Mouse (Mus musculus) limb, embryonic 12.5 days (tissue): ENCODE results near the gene Rbms3. TPM values are rescaled to one million over a fixed set of nuclear protein-coding genes. Genes with fewer than 3 reads are reported as not detected.

ENCODE experiments used
- ATAC-seq: fragments of 200-750 bp; cut with Nextera tagmentation; 2 replicates; pipeline ENCODE4 v1.8.0; 2017; ENCODE audit warnings: low read depth, moderate TSS enrichment; ENCODE audit not compliant: insufficient number of reproducible peaks, insufficient read depth, low FRiP score, low TSS enrichment
- H3K27ac ChIP-seq: fragments of 300-500 bp; sonication (generic); 2 replicates; pipeline ENCODE4 v1.5.1; 2016; ENCODE audit warnings: mild to moderate bottlenecking, moderate library complexity
- H3K27me3 ChIP-seq: fragments of 300-500 bp; sonication (generic); 2 replicates; pipeline ENCODE4 v1.6.1; 2016; ENCODE audit warnings: mild to moderate bottlenecking, moderate library complexity
- H3K36me3 ChIP-seq: fragments of 300-500 bp; sonication (generic); 2 replicates; pipeline ENCODE4 v1.6.1; 2016; ENCODE audit warnings: mild to moderate bottlenecking, moderate library complexity
- H3K4me1 ChIP-seq: fragments of 300-500 bp; sonication (generic); replicated peaks from 2 replicates; pipeline ENCODE4 v1.6.1; 2016
- H3K4me2 ChIP-seq: fragments of 300-500 bp; sonication (generic); 2 replicates; pipeline ENCODE4 v1.6.1; 2016; ENCODE audit warnings: mild to moderate bottlenecking, moderate library complexity
- H3K4me3 ChIP-seq: fragments of 300-500 bp; sonication (generic); replicated peaks from 2 replicates; pipeline ENCODE4 v1.5.1; 2016; ENCODE audit warnings: mild to moderate bottlenecking
- H3K9ac ChIP-seq: fragments of 300-500 bp; sonication (generic); replicated peaks from 2 replicates; pipeline ENCODE4 v1.6.1; 2016; ENCODE audit warnings: mild to moderate bottlenecking, moderate library complexity
- H3K9me3 ChIP-seq: fragments of 300-500 bp; sonication (generic); 2 replicates; pipeline ENCODE4 v1.6.1; 2016; ENCODE audit warnings: mild to moderate bottlenecking, moderate library complexity
- WGBS: fragments of 180-500 bp; shearing (Covaris S2); methylation state at CpG from one replicate; pipeline ENCODE4 v1.1.7; 2016; 5-methylcytosine and 5-hydroxymethylcytosine counted together
- polyA plus RNA-seq: library from polyadenylated mRNA; unstranded; fragments of >200 nt; fragmentation: Nextera tagmentation; extraction: Ambion mirVana; gene quantifications from 2 replicates; pipeline ENCODE4 v1.2.1, GENCODE M21; 2016

The Rbms3 gene
- polyA plus RNA-seq, 1 experiment from 2014 or later = 74.3 TPM

DNA sequence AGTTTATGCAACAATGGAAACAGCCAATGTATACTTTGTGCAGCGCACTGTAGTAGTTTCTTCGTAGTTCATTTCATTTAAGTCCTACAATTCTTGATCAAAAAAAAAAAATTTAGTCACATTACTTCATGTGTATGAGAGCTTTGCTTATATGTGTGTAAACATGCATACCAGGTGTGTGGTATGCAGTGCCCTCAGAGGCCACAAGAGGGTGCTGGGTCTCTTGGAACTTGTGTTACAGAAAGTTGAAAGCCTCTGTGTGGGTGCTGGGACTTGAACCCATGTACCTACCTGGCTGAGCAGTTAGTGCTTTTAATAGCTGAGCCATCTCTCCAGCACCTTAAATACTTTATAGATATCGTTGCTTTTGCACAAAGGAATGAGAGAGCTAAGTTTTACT, 655.6 kb downstream of the Rbms3 start:
- H3K9me3 ChIP-seq = 0 out of 2 replicates have a peak, but pooled peaks cover 4% of the 10 kb centered on the region
- H3K4me3 ChIP-seq = no peak overlapping the region
- peaks cover 3% of the 10 kb centered on the region for H3K36me3 ChIP-seq
- H3K27me3 ChIP-seq = no peaks in the 10 kb centered on the region
- WGBS = 97% methylated on average over 3 of the region's 3 CpGs
- no peak overlapping the region for H3K9ac ChIP-seq
- no peak overlapping the region for H3K4me2 ChIP-seq
- no peak overlapping the region for H3K27ac ChIP-seq
- no peak for ATAC-seq
- H3K4me1 ChIP-seq = no peaks in the 10 kb centered on the region

- Histone ChIP-seq H3K4me3 (no peak overlapping the region), H3K9ac (no peak overlapping the region), H3K4me1 (no peaks in the 10 kb centered on the region), H3K9me3 (0 out of 2 replicates have a peak, but pooled peaks cover 4% of the 10 kb centered on the region), H3K27ac (no peak overlapping the region), H3K27me3 (no peaks in the 10 kb centered on the region), H3K4me2 (no peak overlapping the region), H3K36me3 (peaks cover 2% of the 10 kb centered on the region)
- no peak for ATAC-seq
- WGBS = 34% methylated on average over 2 of the region's 2 CpGs
These were observed 656.1 kb downstream of the Rbms3 start for GRCm38 (mm10) chr9:116973594-116973993.

DNA sequence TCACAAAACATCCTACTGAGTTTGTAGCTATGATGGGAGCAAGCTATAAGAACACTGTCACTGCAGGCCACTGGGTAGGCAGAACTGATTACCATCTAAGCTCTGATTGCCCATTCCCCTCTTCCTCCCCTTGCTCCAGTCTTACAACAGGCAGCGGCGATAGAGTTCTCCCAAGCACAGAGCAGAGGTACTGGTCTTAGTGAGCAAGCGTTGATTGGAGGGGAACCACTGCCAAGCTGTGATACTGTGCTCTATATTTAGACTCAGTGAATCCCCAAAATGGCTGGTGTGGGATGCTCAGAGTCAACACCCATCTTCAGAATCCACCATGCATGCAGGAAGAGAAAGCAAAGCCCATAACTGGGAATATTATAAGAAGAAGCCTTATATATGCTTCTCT, 662.4 kb downstream of the Rbms3 start:
- no peak for ATAC-seq
- WGBS = 91% methylated on average over 3 of the region's 3 CpGs
- no peak overlapping the region for H3K4me3 ChIP-seq

DNA sequence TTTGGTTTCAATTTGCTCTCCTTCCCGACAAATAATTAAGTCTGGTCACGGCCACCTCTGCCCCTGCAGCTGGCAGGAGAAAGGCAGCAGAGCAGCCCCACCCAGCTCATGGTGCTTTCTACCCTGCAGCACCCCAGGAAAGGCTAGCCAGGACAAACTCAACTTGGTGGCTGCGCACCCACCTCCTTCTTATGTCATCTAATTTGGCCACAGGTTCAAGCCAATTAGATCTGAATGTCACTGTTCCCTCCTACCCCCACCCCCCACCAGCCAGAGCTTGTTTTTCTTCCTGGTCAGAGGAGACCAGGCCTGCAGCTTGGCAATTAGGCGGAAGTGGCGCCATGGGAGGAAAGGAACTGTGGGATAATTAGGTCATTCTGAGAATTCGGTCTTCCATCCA, 664.0 kb downstream of the Rbms3 start:
- Histone ChIP-seq H3K27ac (peak overlapping the region; percentile 51), H3K4me3 (no peak overlapping the region)
- ATAC-seq = no peak

More for the DNA sequence above, 662.4 kb downstream of the Rbms3 start:
- H3K4me2 ChIP-seq = no peak overlapping the region
- no peaks in the 10 kb centered on the region for H3K9me3 ChIP-seq
- no peaks in the 10 kb centered on the region for H3K27me3 ChIP-seq
- H3K36me3 ChIP-seq = no peaks in the 10 kb centered on the region
- H3K4me1 ChIP-seq = peaks cover 18% of the 10 kb centered on the region
- H3K27ac ChIP-seq = no peak overlapping the region
- no peak overlapping the region for H3K9ac ChIP-seq

GRCm38 (mm10) chr9:116956156-116956555, 673.6 kb downstream of the Rbms3 start:
- no peak overlapping the region for H3K4me2 ChIP-seq
- peaks cover 6% of the 10 kb centered on the region for H3K9me3 ChIP-seq
- peaks cover 3% of the 10 kb centered on the region; the same call in 1 of the 2 replicates for H3K4me1 ChIP-seq
- no peaks in the 10 kb centered on the region for H3K27me3 ChIP-seq
- no peak for ATAC-seq
- 87% methylated on average over 2 of the region's 2 CpGs for WGBS
- H3K9ac ChIP-seq = no peak overlapping the region
- no peak overlapping the region for H3K27ac ChIP-seq
- no peaks in the 10 kb centered on the region for H3K36me3 ChIP-seq
- no peak overlapping the region for H3K4me3 ChIP-seq

More for the DNA sequence above, 664.0 kb downstream of the Rbms3 start:
- Histone ChIP-seq H3K9me3 (peaks cover 4% of the 10 kb centered on the region), H3K36me3 (no peaks in the 10 kb centered on the region), H3K4me2 (peak overlapping the region; percentile 28), H3K4me1 (peaks cover 18% of the 10 kb centered on the region), H3K9ac (no peak overlapping the region), H3K27me3 (no peaks in the 10 kb centered on the region)
- 27% methylated on average over 6 of the region's 6 CpGs for WGBS

DNA sequence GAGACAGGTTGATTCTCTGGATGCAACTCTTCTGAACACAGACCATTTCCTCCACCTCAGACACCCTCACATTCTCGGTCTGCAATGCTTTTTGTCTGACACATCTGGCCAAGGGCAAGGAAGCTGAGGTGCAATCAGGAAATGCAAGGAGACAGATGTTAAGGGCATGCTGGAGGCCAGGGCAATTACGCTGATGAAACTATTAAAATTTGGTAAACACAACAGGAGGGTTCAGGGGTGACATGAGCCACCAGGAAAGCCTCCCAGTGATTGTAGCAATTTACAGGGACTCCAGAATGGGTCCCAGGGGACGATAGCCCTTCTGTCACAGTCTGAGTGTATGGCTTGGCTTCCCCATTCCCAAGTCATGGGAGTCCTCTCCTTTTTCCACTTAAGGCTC, 681.5 kb downstream of the Rbms3 start:
- no peak overlapping the region for H3K4me3 ChIP-seq
- H3K4me2 ChIP-seq = no peak overlapping the region
- WGBS = 14% methylated on average over 3 of the region's 3 CpGs
- no peak overlapping the region for H3K9ac ChIP-seq
- H3K36me3 ChIP-seq = no peaks in the 10 kb centered on the region
- H3K27me3 ChIP-seq = no peaks in the 10 kb centered on the region
- H3K27ac ChIP-seq = peak overlapping the region; percentile 59; the same call in 1 of the 2 replicates
- ATAC-seq = no peak
- H3K9me3 ChIP-seq = no peaks in the 10 kb centered on the region
- H3K4me1 ChIP-seq = peaks cover 50% of the 10 kb centered on the region

DNA sequence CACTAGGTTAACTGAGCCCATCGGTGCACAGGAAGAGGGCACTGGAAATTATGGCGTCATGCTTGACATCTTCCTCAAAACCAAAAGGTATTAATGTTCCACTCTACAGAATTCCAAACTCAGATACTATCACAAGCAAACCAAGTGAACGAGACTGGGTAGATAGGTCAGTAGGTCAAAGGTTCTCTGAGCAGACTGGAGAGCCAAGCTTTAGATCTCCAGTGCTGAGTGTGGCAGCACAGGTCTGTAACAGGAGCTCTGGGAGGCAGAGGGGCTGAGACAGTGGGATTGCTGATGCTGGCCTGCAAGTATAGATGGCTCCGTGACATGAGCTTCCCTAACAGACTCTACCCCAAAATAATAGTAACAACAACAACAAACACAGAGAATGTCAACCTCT, 682.3 kb downstream of the Rbms3 start:
- H3K36me3 ChIP-seq = no peaks in the 10 kb centered on the region
- H3K27ac ChIP-seq = no peak overlapping the region
- no peak overlapping the region for H3K4me2 ChIP-seq
- H3K4me1 ChIP-seq = peaks cover 51% of the 10 kb centered on the region
- H3K4me3 ChIP-seq = no peak overlapping the region
- no peak overlapping the region for H3K9ac ChIP-seq
- WGBS = 67% methylated on average over 4 of the region's 4 CpGs
- no peaks in the 10 kb centered on the region for H3K9me3 ChIP-seq
- no peak for ATAC-seq
- no peaks in the 10 kb centered on the region for H3K27me3 ChIP-seq

DNA sequence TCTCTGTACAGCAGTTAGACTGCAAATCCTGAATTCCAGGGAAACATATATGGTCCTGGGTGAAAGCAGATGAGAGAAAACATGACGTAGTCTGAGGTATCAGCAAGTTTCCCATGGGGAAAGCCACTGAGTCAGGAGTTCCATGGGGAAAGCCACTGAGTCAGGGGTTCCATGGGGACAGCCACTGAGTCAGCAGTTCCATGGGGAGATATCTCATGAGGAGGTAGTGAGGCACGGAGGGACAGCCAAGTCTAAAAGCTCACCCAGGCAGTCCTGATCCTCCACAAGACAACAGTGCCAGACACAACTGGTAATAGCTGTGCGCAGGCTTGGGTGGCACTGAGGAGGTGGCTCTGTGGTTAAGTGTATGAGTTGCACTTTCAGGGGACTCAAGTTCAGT, 682.9 kb downstream of the Rbms3 start:
- Histone ChIP-seq H3K4me3 (no peak overlapping the region), H3K9ac (no peak overlapping the region), H3K27ac (peak overlapping the region; percentile 23; the same call in 1 of the 2 replicates), H3K36me3 (no peaks in the 10 kb centered on the region), H3K4me1 (peaks cover 51% of the 10 kb centered on the region), H3K9me3 (no peaks in the 10 kb centered on the region; the same call in 1 of the 2 replicates), H3K4me2 (no peak overlapping the region), H3K27me3 (no peaks in the 10 kb centered on the region)
- 93% methylated on average over 3 of the region's 3 CpGs for WGBS
- no peak for ATAC-seq

GRCm38 (mm10) chr9:116945689-116946088, 684.0 kb downstream of the Rbms3 start:
- ATAC-seq = no peak
- no peaks in the 10 kb centered on the region; the same call in 1 of the 2 replicates for H3K9me3 ChIP-seq
- H3K27me3 ChIP-seq = no peaks in the 10 kb centered on the region
- 71% methylated on average over 9 of the region's 9 CpGs for WGBS
- no peak overlapping the region for H3K9ac ChIP-seq
- peaks cover 53% of the 10 kb centered on the region for H3K4me1 ChIP-seq
- no peak overlapping the region for H3K27ac ChIP-seq
- no peak overlapping the region for H3K4me2 ChIP-seq
- H3K4me3 ChIP-seq = no peak overlapping the region
- no peaks in the 10 kb centered on the region for H3K36me3 ChIP-seq

DNA sequence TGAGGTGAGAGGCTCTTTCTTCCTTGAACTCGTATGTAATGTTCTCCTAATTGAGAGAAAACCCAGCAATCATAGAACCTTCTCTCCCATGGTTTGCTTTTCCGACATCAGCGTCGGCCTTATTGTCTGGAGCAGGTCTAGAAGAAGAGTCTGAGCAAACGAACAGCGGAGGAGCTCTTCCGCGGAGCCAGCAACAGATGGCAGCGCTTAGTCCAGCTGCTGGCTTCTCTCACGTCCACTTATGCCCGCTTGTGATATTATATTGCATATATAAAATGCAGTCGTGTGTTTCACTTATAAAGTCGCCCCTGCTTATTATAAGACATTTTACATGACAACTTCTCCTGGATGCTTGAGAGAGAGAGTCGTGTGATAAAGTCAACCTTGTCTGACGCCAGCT, 685.8 kb downstream of the Rbms3 start:
- ATAC-seq = no peak
- H3K4me3 ChIP-seq = no peak overlapping the region
- peaks cover 56% of the 10 kb centered on the region for H3K4me1 ChIP-seq
- WGBS = 63% methylated on average over 15 of the region's 15 CpGs
- H3K4me2 ChIP-seq = no peak overlapping the region
- no peaks in the 10 kb centered on the region for H3K36me3 ChIP-seq
- H3K9ac ChIP-seq = no peak overlapping the region
- peak overlapping the region; percentile 47; the same call in 1 of the 2 replicates for H3K27ac ChIP-seq
- no peaks in the 10 kb centered on the region for H3K27me3 ChIP-seq
- no peaks in the 10 kb centered on the region; the same call in 1 of the 2 replicates for H3K9me3 ChIP-seq

GRCm38 (mm10) chr9:116941116-116941515, 688.6 kb downstream of the Rbms3 start:
- no peak overlapping the region for H3K4me3 ChIP-seq
- ATAC-seq = no peak
- no peak overlapping the region for H3K4me2 ChIP-seq
- H3K9me3 ChIP-seq = no peaks in the 10 kb centered on the region; the same call in 1 of the 2 replicates
- H3K4me1 ChIP-seq = peaks cover 35% of the 10 kb centered on the region
- 80% methylated on average over 4 of the region's 4 CpGs for WGBS
- no peak overlapping the region for H3K27ac ChIP-seq
- no peaks in the 10 kb centered on the region for H3K36me3 ChIP-seq
- no peaks in the 10 kb centered on the region for H3K27me3 ChIP-seq
- H3K9ac ChIP-seq = no peak overlapping the region

- no peak overlapping the region for H3K27ac ChIP-seq
- no peak for ATAC-seq
- H3K4me1 ChIP-seq = peaks cover 31% of the 10 kb centered on the region
- H3K36me3 ChIP-seq = no peaks in the 10 kb centered on the region
- WGBS = 82% methylated on average over 8 of the region's 8 CpGs
- H3K9ac ChIP-seq = no peak overlapping the region
- no peak overlapping the region for H3K4me3 ChIP-seq
- no peak overlapping the region for H3K4me2 ChIP-seq
- no peaks in the 10 kb centered on the region for H3K27me3 ChIP-seq
- no peaks in the 10 kb centered on the region; the same call in 1 of the 2 replicates for H3K9me3 ChIP-seq
These were observed 689.0 kb downstream of the Rbms3 start for GRCm38 (mm10) chr9:116940693-116941092.
